Mouse (Mus musculus) stomach, postnatal 0 days (tissue): ENCODE data around the gene Tpbgl. TPM values are rescaled to one million over a fixed set of nuclear protein-coding genes. Genes with fewer than 3 reads are reported as not detected.
A peak's percentile ranks its signal among the peaks of the same experiment; 100 is the strongest.

Experiments used
- ATAC-seq: fragments of 200-750 bp; cut with Nextera tagmentation; 2 replicates; pipeline ENCODE4 v1.8.0; 2017; ENCODE audit not compliant: low FRiP score, low TSS enrichment
- DNase-seq: peaks from one replicate; pipeline ENCODE4 v3.0.0-alpha.2; 2016; ENCODE audit warnings: low spot score
- H3K27ac ChIP-seq: fragments of 300-500 bp; sonication (generic); replicated peaks from 2 replicates; pipeline ENCODE4 v1.5.1; 2014; ENCODE audit warnings: mild to moderate bottlenecking, control low read depth
- H3K27me3 ChIP-seq: fragments of 300-500 bp; sonication (generic); 2 replicates; pipeline ENCODE4 v1.6.1; 2014; ENCODE audit warnings: low read length; ENCODE audit not compliant: control insufficient read depth, insufficient read depth
- H3K36me3 ChIP-seq: fragments of 300-500 bp; sonication (generic); 2 replicates; pipeline ENCODE4 v1.6.1; 2014; ENCODE audit warnings: low read length, mixed read lengths; ENCODE audit not compliant: control insufficient read depth, insufficient read depth
- H3K4me1 ChIP-seq: fragments of 300-500 bp; sonication (generic); replicated peaks from 2 replicates; pipeline ENCODE4 v1.6.1; 2014; ENCODE audit warnings: antibody characterized with exemption; ENCODE audit not compliant: control insufficient read depth, insufficient read depth
- H3K4me2 ChIP-seq: fragments of 300-500 bp; sonication (generic); replicated peaks from 2 replicates; pipeline ENCODE4 v1.6.1; 2014; ENCODE audit warnings: low read depth, mild to moderate bottlenecking, control low read depth, moderate library complexity
- H3K4me3 ChIP-seq: fragments of 300-500 bp; sonication (generic); 2 replicates; pipeline ENCODE4 v1.5.1; 2014; ENCODE audit warnings: low read depth, low read length, control low read depth
- H3K9ac ChIP-seq: fragments of 300-500 bp; sonication (generic); 2 replicates; pipeline ENCODE4 v1.6.1; 2014; ENCODE audit warnings: mild to moderate bottlenecking, low read length, control low read depth, mixed read lengths
- H3K9me3 ChIP-seq: fragments of 300-500 bp; sonication (generic); 2 replicates; pipeline ENCODE4 v1.6.1; 2016; ENCODE audit warnings: low read length; ENCODE audit not compliant: control insufficient read depth
- CTCF ChIP-seq: IDR thresholded peaks from 2 replicates; pipeline ENCODE4 v1.5.1; 2016; ENCODE audit warnings: antibody characterized with exemption, low read depth, mild to moderate bottlenecking, moderate library complexity
- EP300 ChIP-seq: optimal IDR thresholded peaks from 2 replicates; pipeline ENCODE3; 2016; ENCODE audit warnings: antibody characterized with exemption
- WGBS: fragments of 180-500 bp; shearing (Covaris S2); extraction: QIAGEN DNeasy Blood & Tissue Kit; methylation state at CpG from one replicate; pipeline ENCODE4 v1.1.7; 2014; 5-methylcytosine and 5-hydroxymethylcytosine counted together
- polyA plus RNA-seq: library from polyadenylated mRNA; unstranded; fragments of >200 nt; fragmentation: Nextera tagmentation; extraction: Ambion mirVana; gene quantifications from 2 replicates; pipeline ENCODE4 v1.2.1, GENCODE M21; 2015

Tpbgl gene
- polyA plus RNA-seq, 1 experiment from 2014 or later = 1.5 TPM

DNA sequence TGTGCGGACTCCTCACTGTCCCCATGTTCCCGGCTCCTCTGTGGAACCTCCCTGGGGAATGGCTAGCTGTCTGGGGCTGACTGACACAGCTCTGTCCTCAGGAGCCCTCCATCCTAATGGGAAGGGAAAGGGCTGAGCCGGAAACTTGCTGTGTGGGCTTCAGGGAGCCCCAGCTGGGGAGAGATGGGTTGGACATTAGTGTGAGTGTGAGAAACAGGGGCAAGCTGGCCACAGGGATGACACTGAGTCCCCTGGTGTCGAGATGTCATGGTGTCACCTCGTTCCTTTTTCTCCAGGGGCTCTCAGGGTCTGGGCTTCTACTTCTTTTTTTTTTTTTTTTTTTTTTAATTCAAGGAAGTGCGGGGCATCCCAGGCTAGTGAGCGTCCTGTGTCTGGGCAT, 44.6 kb downstream of the Tpbgl start:
- Histone ChIP-seq H3K9ac (no peak overlapping the region), H3K27me3 (no peaks in the 10 kb centered on the region), H3K4me3 (no peak overlapping the region), H3K27ac (no peak overlapping the region), H3K36me3 (peaks cover 3% of the 10 kb centered on the region; the same call in 1 of the 2 replicates), H3K9me3 (no peaks in the 10 kb centered on the region), H3K4me1 (no peaks in the 10 kb centered on the region), H3K4me2 (no peak overlapping the region)
- no peak for TF ChIP-seq CTCF
- TF ChIP-seq EP300 = no peak
- DNase-seq = no peak
- no peak for ATAC-seq
- WGBS = 73% methylated on average over 7 of the region's 7 CpGs

DNA sequence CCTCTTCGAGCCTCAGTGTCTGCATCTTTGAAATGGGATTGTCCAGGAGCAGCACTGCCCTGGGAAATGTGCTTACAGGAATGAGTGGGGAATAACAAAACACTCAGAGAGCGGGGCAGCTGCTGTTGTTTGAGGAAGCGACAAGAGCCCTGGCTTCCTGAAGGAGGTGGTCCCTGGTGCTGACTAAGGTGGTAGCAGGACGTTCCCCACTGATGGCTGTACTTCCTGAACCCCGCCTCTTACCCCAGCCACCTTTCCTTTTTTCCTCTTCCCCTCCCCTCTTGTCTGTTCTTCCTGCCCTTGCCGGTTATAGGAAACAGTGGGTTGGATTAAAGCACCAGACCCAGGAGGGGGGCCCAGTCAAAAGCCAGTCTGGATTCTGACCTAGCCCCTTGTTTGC, 46.7 kb downstream of the Tpbgl start:
- no peak overlapping the region for H3K9ac ChIP-seq
- no peaks in the 10 kb centered on the region for H3K27me3 ChIP-seq
- TF ChIP-seq CTCF (no peak), EP300 (no peak)
- H3K27ac ChIP-seq = no peak overlapping the region
- 0 out of 2 replicates have a peak, but pooled peaks cover 3% of the 10 kb centered on the region for H3K36me3 ChIP-seq
- no peak for ATAC-seq
- no peak overlapping the region for H3K4me2 ChIP-seq
- 46% methylated on average over 6 of the region's 6 CpGs for WGBS
- DNase-seq = no peak
- H3K4me1 ChIP-seq = no peaks in the 10 kb centered on the region
- no peak overlapping the region for H3K4me3 ChIP-seq
- no peaks in the 10 kb centered on the region for H3K9me3 ChIP-seq

DNA sequence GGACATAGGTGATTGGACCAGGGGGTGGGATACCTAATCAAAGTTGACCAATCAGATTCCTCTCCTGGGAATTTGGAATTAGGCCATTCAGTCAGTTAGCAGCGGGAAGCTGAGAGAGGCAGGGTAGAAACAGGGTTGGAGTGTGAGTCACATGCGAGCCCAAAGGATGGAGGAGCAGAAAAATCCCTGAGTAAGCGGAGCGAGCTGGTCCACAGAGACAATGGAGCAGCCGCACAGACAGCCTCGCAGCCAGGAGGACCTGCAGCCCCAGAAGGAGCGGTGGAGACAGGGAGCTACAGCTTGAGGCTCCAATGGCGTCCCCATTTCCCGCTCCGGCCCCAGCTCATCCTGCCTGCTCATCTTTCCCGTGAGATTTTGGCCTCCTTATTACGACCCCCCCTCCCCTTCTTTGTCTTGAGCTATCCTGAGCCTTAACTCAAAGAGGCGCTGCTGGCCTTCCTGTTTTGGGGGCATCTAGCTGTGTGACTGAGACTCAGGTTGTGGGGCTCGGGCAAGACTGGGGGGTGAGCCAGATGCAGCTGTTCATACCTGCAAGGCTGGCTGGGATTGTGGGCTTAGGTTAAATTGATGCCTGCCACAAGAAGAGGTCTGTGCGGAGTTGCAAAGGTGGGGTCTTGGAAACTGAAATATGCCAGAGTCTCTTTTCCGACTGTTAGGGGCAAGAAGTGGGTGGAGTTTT, 47.3 kb downstream of the Tpbgl start:
- DNase-seq = no peak
- TF ChIP-seq CTCF (no peak), EP300 (no peak)
- Histone ChIP-seq H3K9ac (no peak overlapping the region), H3K36me3 (0 out of 2 replicates have a peak, but pooled peaks cover 3% of the 10 kb centered on the region), H3K4me2 (0 out of 2 replicates have a peak overlapping the region, but pooled peaks have one; percentile 8), H3K27me3 (no peaks in the 10 kb centered on the region), H3K9me3 (no peaks in the 10 kb centered on the region), H3K27ac (no peak overlapping the region), H3K4me3 (no peak overlapping the region), H3K4me1 (no peaks in the 10 kb centered on the region)
- ATAC-seq = no peak
- WGBS = 35% methylated on average over 16 of the region's 16 CpGs

DNA sequence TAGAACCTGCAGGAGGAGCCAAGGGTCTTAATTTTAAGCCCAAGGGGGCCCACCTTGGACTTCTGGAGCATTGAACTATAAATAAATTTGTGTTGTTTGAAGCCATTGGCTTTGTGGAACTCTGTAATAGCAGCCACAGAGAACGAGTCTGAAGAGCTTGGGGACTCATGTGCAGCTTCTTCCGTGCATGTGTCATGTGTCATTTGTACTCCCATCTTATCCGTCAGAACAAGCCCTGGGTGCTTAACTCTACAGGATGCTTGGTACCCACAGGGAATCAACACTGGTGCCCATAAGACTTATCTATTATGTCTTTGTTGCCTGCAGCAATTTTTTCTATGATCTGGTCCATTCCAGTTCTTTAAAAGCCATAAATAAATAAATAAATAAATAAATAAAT, 48.7 kb downstream of the Tpbgl start:
- ATAC-seq (no peak), DNase-seq (no peak)
- Histone ChIP-seq H3K36me3 (no peaks in the 10 kb centered on the region), H3K4me3 (no peak overlapping the region), H3K27ac (no peak overlapping the region), H3K27me3 (no peaks in the 10 kb centered on the region), H3K4me1 (no peaks in the 10 kb centered on the region), H3K9ac (no peak overlapping the region), H3K9me3 (no peaks in the 10 kb centered on the region), H3K4me2 (no peak overlapping the region)
- WGBS = 69% methylated on average over 3 of the region's 3 CpGs
- TF ChIP-seq EP300 (no peak), CTCF (no peak)

Other genes with a start within 250 kb of the Tpbgl start
- gene Gdpd5, start 245.7 kb downstream of the Tpbgl start, polyA plus RNA-seq = 8.1 and 9.1 TPM in 2 replicates
- gene Klhl35, start 161.1 kb downstream of the Tpbgl start, polyA plus RNA-seq = 0.97 and 1.3 TPM in 2 replicates
- 688 and 733 TPM in 2 replicates for gene Rps3, start 143.4 kb downstream of the Tpbgl start, polyA plus RNA-seq
- 3.6 and 4.4 TPM in 2 replicates for gene Arrb1, start 91.6 kb downstream of the Tpbgl start, polyA plus RNA-seq
- 2.1 and 2.2 TPM in 2 replicates for gene Slco2b1, start 84.2 kb upstream of the Tpbgl start, polyA plus RNA-seq
- gene Olfr520, start 103.2 kb upstream of the Tpbgl start, polyA plus RNA-seq = 0.11 TPM in 1 of 2 replicates, not detected in the other
- gene Olfr521, start 136.4 kb upstream of the Tpbgl start, polyA plus RNA-seq = not detected in 2 replicates
- 4.0 and 4.4 TPM in 2 replicates for gene Neu3, start 201.3 kb upstream of the Tpbgl start, polyA plus RNA-seq
- gene Xrra1, start 232.0 kb upstream of the Tpbgl start, polyA plus RNA-seq = 0.08 and 0.27 TPM in 2 replicates
- gene Spcs2, start 236.4 kb upstream of the Tpbgl start, polyA plus RNA-seq = 289 and 308 TPM in 2 replicates